Mouse (Mus musculus) liver, embryonic 16.5 days (tissue): ENCODE measurements around the gene Pycr1. TPM values are rescaled to one million over a fixed set of nuclear protein-coding genes. Genes with fewer than 3 reads are reported as not detected.

Experiments
- ATAC-seq: fragments of 200-750 bp; cut with Nextera tagmentation; 2 replicates; pipeline ENCODE4 v1.8.0; 2017; ENCODE audit warnings: low read depth, mild to moderate bottlenecking, moderate number of reproducible peaks, moderate library complexity
- H3K27ac ChIP-seq: fragments of 300-500 bp; sonication (generic); 2 replicates; pipeline ENCODE4 v1.5.1; 2014; ENCODE audit warnings: mild to moderate bottlenecking, low read length
- H3K27me3 ChIP-seq: fragments of 300-500 bp; sonication (generic); 2 replicates; pipeline ENCODE4 v1.6.1; 2014; ENCODE audit warnings: low read depth, low read length, mixed read lengths; ENCODE audit not compliant: control insufficient read depth, insufficient read depth
- H3K36me3 ChIP-seq: fragments of 300-500 bp; sonication (generic); 2 replicates; pipeline ENCODE4 v1.6.1; 2014; ENCODE audit warnings: mild to moderate bottlenecking; ENCODE audit not compliant: control insufficient read depth, insufficient read depth
- H3K4me1 ChIP-seq: fragments of 300-500 bp; sonication (generic); 2 replicates; pipeline ENCODE4 v1.6.1; 2014; ENCODE audit warnings: low read depth, low read length, mixed read lengths; ENCODE audit not compliant: control insufficient read depth
- H3K4me2 ChIP-seq: fragments of 300-500 bp; sonication (generic); 2 replicates; pipeline ENCODE4 v1.6.1; 2014; ENCODE audit warnings: low read depth, low read length, mixed read lengths
- H3K4me3 ChIP-seq: fragments of 300-500 bp; sonication (generic); 2 replicates; pipeline ENCODE4 v1.5.1; 2014; ENCODE audit warnings: low read depth, mild to moderate bottlenecking, low read length
- H3K9ac ChIP-seq: fragments of 300-500 bp; sonication (generic); 2 replicates; pipeline ENCODE4 v1.6.1; 2014; ENCODE audit warnings: low read depth, low read length
- H3K9me3 ChIP-seq: fragments of 300-500 bp; sonication (generic); replicated peaks from 2 replicates; pipeline ENCODE4 v1.6.1; 2016; ENCODE audit warnings: low read length; ENCODE audit not compliant: control insufficient read depth
- WGBS: fragments of 180-500 bp; shearing (Covaris S2); extraction: QIAGEN DNeasy Blood & Tissue Kit; methylation state at CpG from one replicate; pipeline ENCODE4 v1.1.7; 2014; ENCODE audit not compliant: insufficient replicate concordance; 5-methylcytosine and 5-hydroxymethylcytosine counted together
- polyA plus RNA-seq: library from polyadenylated mRNA; unstranded; fragments of >200 nt; fragmentation: Nextera tagmentation; extraction: Ambion mirVana; gene quantifications from 2 replicates; pipeline ENCODE4 v1.2.1, GENCODE M21; 2015

Gene Pycr1
- polyA plus RNA-seq, 1 experiment from 2014 or later: 5.1 TPM

DNA sequence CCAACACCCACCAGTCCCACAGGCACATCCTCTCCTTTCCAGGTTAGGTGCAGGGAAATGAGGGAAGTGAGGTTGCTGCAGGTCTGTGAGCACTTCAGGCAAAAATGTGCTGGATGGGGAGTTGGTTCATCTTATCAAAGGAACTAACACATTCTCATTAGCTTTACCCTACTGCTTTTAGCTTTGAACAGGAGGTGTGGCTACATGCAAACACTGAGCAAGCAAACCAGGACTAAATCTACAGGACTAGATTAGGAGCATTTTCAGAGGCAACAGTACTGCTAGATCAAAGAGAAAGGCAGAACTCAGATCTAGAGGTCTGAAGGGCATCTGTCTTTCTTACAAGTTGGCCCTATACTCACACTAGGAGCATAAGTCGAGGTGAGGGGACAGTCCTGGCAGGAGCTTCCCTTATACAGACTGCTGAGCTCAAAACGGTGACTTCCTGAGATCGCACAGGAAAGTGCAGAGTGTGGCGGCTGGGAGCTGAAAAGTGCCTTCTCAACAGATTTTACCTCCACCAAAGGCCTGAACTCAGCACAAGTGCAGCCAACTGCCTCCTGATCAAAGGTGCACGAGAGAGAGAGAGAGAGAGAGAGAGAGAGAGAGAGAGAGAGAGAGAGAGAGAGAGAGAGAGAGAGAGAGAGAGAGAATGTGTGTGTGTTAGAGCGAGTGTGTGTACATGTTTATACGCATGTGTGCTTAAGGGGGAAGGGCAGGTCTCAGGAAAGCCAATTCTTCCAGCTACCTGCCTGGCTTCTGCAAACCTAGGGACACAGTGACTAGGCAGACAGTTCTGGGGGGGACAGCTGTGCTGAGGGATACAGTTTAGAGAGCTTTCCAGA lies 12.5 kb downstream of the Pycr1 start:
- Histone ChIP-seq H3K9ac (peak overlapping the region; percentile 97), H3K4me2 (peak overlapping the region; percentile 94), H3K9me3 (no peaks in the 10 kb centered on the region), H3K27ac (peak overlapping the region; percentile 100), H3K4me1 (peaks cover 66% of the 10 kb centered on the region), H3K27me3 (no peaks in the 10 kb centered on the region), H3K36me3 (peaks cover 8% of the 10 kb centered on the region), H3K4me3 (peak overlapping the region; percentile 84)
- WGBS: 6% methylated on average over 7 of the region's 7 CpGs
- no peak for ATAC-seq

- ATAC-seq: peak; percentile 40
- Histone ChIP-seq H3K4me1 (peaks cover 72% of the 10 kb centered on the region), H3K9me3 (no peaks in the 10 kb centered on the region), H3K27me3 (no peaks in the 10 kb centered on the region), H3K4me3 (peak overlapping the region; percentile 84), H3K4me2 (peak overlapping the region; percentile 94), H3K27ac (peak overlapping the region; percentile 100), H3K36me3 (peaks cover 8% of the 10 kb centered on the region), H3K9ac (peak overlapping the region; percentile 97)
- WGBS: 14% methylated on average over 5 of the region's 5 CpGs
Observed at GRCm38 (mm10) chr11:120630401-120630871, 13.1 kb downstream of the Pycr1 start.

- 9% methylated on average over 7 of the region's 7 CpGs for WGBS
- Histone ChIP-seq H3K27me3 (no peaks in the 10 kb centered on the region), H3K9me3 (no peaks in the 10 kb centered on the region), H3K27ac (peak overlapping the region; percentile 100), H3K36me3 (peaks cover 8% of the 10 kb centered on the region), H3K4me1 (peaks cover 77% of the 10 kb centered on the region), H3K4me3 (peak overlapping the region; percentile 84), H3K9ac (peak overlapping the region; percentile 97), H3K4me2 (peak overlapping the region; percentile 94)
- peak; percentile 54 for ATAC-seq
Observed at GRCm38 (mm10) chr11:120629911-120630310, 13.7 kb downstream of the Pycr1 start.

GRCm38 (mm10) chr11:120629341-120629730 lies 14.2 kb downstream of the Pycr1 start:
- Histone ChIP-seq H3K27ac (peak overlapping the region; percentile 100), H3K9ac (peak overlapping the region; percentile 97), H3K4me2 (peak overlapping the region; percentile 94), H3K36me3 (peaks cover 8% of the 10 kb centered on the region), H3K27me3 (no peaks in the 10 kb centered on the region), H3K4me1 (peaks cover 76% of the 10 kb centered on the region), H3K4me3 (peak overlapping the region; percentile 84), H3K9me3 (no peaks in the 10 kb centered on the region)
- peak; percentile 7; the same call in 1 of the 2 replicates for ATAC-seq
- 27% methylated on average over 23 of the region's 23 CpGs for WGBS

- no peak for ATAC-seq
- Histone ChIP-seq H3K9me3 (no peaks in the 10 kb centered on the region), H3K4me3 (peak overlapping the region; percentile 84), H3K9ac (peak overlapping the region; percentile 97), H3K4me1 (peaks cover 74% of the 10 kb centered on the region), H3K27me3 (no peaks in the 10 kb centered on the region), H3K27ac (peak overlapping the region; percentile 100), H3K4me2 (peak overlapping the region; percentile 94), H3K36me3 (peaks cover 8% of the 10 kb centered on the region)
- 82% methylated on average over 23 of the region's 23 CpGs for whole genome bisulfite sequencing
Observed at GRCm38 (mm10) chr11:120628601-120629340, 14.8 kb downstream of the Pycr1 start.

GRCm38 (mm10) chr11:120627468-120628300 lies 15.9 kb downstream of the Pycr1 start:
- peaks cover 78% of the 10 kb centered on the region for H3K4me1 ChIP-seq
- peak overlapping the region; percentile 19; the same call in 1 of the 2 replicates for H3K4me3 ChIP-seq
- no peaks in the 10 kb centered on the region for H3K9me3 ChIP-seq
- H3K4me2 ChIP-seq: peak overlapping the region; percentile 42
- H3K27ac ChIP-seq: peak overlapping the region; percentile 31; the same call in 1 of the 2 replicates
- H3K27me3 ChIP-seq: no peaks in the 10 kb centered on the region
- 0 out of 2 replicates have a peak overlapping the region, but pooled peaks have one; percentile 1 for H3K9ac ChIP-seq
- peaks cover 13% of the 10 kb centered on the region for H3K36me3 ChIP-seq
- no peak for ATAC-seq
- WGBS: 40% methylated on average over 22 of the region's 22 CpGs

DNA sequence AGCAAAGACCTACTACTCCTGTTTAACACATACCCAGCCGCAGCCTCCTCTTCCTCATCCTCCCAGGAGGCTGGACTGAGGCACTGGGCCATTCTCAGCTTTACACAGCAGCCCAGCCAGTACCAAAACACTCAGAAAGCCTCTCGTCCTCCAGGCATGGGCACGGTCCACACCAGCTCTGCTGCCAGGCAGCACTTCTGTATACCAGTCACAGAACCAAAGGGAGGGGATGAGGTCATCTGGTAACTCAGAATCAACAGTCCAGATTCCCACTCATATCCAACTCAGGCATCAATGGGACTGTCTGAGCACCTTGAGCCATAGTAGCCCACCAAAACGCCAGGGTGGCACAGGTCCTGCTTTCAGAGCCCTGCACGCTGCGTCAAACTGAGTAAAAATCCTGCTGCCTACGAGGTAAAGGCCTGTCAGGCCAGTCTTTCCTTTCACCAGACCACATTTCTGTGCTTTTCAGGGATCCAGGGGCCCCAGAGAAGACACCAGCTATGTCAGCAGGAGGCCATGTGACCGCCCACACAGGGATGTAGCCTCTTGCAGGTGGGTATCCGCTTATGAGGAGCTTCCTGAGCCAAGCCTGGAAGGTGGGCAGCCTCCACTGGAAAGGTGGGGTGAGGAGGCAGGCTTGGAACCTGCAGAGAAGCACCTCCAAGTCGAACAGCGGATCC lies 16.6 kb downstream of the Pycr1 start:
- Histone ChIP-seq H3K9ac (no peak overlapping the region), H3K27me3 (no peaks in the 10 kb centered on the region), H3K4me3 (no peak overlapping the region), H3K36me3 (peaks cover 18% of the 10 kb centered on the region), H3K9me3 (no peaks in the 10 kb centered on the region), H3K4me2 (no peak overlapping the region), H3K4me1 (peaks cover 73% of the 10 kb centered on the region), H3K27ac (no peak overlapping the region)
- no peak for ATAC-seq
- WGBS: 80% methylated on average over 11 of the region's 11 CpGs
